Mouse (Mus musculus): ENCODE measurements at regions not wholly inside any gene's neighbourhood (a gene's known extent, or its start where the extent isn't known, plus 50 kb on each side); places are given as distances from the start of the nearest gene placed in this dataset.
"Not testable (repeated sequence)": the region's sequence is repeated elsewhere in the genome, so short reads cannot be mapped to it uniquely, and the experiment has no call there.

DNA sequence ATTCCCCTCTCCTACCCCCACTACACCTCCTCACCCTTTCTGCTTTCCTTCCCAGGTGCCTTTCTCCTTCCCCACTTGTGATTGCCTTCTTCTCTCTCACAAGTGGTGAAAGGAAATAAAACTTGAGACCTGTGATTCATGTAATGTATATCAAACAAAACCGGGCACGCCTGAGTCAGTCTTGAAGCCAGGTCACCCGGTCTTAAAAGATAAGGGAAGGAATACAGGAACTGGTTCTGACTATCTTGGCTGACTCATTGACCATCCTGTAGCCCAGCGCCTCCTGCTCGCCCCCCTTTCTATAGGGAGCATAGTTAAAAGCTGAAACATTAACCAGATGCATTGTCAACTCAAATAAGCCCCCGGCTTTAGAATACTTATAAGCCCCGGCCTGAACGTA is 1135.6 kb upstream of the Nova1 start:
- WGBS = 83% methylated on average over 8 of the region's 8 CpGs
- TF ChIP-seq CTCF (IDR thresholded peaks at IDR 0.05; ENCODE audit: low read depth) = no peak
- H3K9me3 ChIP-seq (ENCODE audit: low read length) = no peaks in the 10 kb centered on the region

DNA sequence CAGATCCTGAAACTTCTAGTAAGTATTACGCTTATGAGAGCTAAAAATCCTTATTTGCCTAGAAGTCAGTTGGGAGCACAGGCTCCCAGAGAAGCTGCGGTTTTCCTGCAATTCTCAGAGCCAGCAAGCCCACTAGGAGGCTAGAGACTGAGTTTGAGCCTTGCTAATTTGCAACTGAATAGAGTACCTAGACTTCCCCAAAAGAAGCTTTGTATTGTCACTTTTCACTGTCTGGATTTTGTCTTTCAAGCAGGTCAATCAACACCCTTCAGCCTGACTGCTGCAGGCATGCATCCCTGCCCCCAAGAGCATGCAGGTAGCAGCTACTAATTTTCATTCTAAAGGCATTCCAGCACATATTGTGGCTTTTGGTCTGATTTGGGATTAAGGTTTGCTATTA is 1120.8 kb upstream of the Nova1 start:
- not testable (repeated sequence) for DNase-seq (ENCODE audit: low spot score); H3K9ac ChIP-seq (replicated peaks; ENCODE audit: low read length); H3K27me3 ChIP-seq (ENCODE audit: insufficient read depth, low read length); H3K4me3 ChIP-seq (ENCODE audit: low read length); H3K9me3 ChIP-seq (ENCODE audit: low read length); H3K36me3 ChIP-seq (ENCODE audit: insufficient read depth, low read length); H3K4me1 ChIP-seq (ENCODE audit: insufficient read depth, low read length); H3K27ac ChIP-seq; H3K4me2 ChIP-seq (ENCODE audit: low read depth, low read length); ATAC-seq
- 48% methylated on average over 2 of the region's 2 CpGs for WGBS

More for the DNA sequence above, 1135.6 kb upstream of the Nova1 start:
- Histone ChIP-seq H3K4me3 (ENCODE audit: low read length) (no peak overlapping the region), H3K27ac (no peak overlapping the region), H3K4me2 (ENCODE audit: low read depth, low read length) (no peak overlapping the region), H3K27me3 (ENCODE audit: insufficient read depth, low read length) (no peaks in the 10 kb centered on the region), H3K4me1 (ENCODE audit: insufficient read depth, low read length) (no peaks in the 10 kb centered on the region), H3K9ac (replicated peaks; ENCODE audit: low read length) (no peak overlapping the region), H3K36me3 (ENCODE audit: insufficient read depth, low read length) (no peaks in the 10 kb centered on the region)
- no peak for DNase-seq (ENCODE audit: low spot score)
- ATAC-seq = no peak

DNA sequence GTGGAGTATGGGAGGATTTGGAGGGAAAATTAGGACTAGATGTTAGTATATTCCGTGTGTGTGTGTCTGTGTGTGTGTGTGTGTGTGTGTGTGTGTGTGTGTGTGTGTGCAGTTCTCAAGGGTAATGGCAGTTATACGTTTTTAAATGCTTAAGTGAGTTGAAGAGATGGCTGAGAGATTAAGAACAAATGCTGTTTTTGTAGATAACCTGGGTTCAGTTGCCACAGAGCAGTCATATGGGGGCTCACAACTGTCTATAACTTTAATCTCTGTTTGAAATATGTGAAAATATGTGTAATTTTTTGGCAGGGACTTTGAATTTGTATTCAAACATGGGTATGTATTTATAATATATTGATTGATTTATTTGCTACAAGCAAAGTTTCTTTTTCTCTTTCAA is 1108.3 kb upstream of the Nova1 start:
- Histone ChIP-seq H3K27ac (no peak overlapping the region), H3K4me2 (ENCODE audit: low read depth, low read length) (no peak overlapping the region), H3K36me3 (ENCODE audit: insufficient read depth, low read length) (no peaks in the 10 kb centered on the region), H3K9ac (replicated peaks; ENCODE audit: low read length) (no peak overlapping the region), H3K9me3 (ENCODE audit: low read length) (no peaks in the 10 kb centered on the region), H3K4me3 (ENCODE audit: low read length) (no peak overlapping the region), H3K27me3 (ENCODE audit: insufficient read depth, low read length) (no peaks in the 10 kb centered on the region), H3K4me1 (ENCODE audit: insufficient read depth, low read length) (no peaks in the 10 kb centered on the region)
- 63% methylated on average over 2 of the region's 2 CpGs for WGBS
- ATAC-seq = no peak
- TF ChIP-seq CTCF (IDR thresholded peaks at IDR 0.05; ENCODE audit: low read depth) = no peak
- DNase-seq (ENCODE audit: low spot score) = no peak

Measured in hindbrain, postnatal 0 days (tissue).